Mouse (Mus musculus): Measurements from ENCODE around the gene Olfr765.
"Not testable (repeated sequence)": the region's sequence is repeated elsewhere in the genome, so short reads cannot be mapped to it uniquely, and the experiment has no call there.

Gene Olfr765

GRCm38 (mm10) chr10:129049898-129050297 is at the start of gene Olfr765:
TSS of gene Olfr765 (minus strand) at chr10:129049998.
- not testable (repeated sequence) for DNase-seq

- no peak for DNase-seq
Measured at GRCm38 (mm10) chr10:129099275-129099674, 49.5 kb upstream of the Olfr765 start, which contains the start of gene Olfr768. TSS of gene Olfr768 (minus strand) at chr10:129099375.

GRCm38 (mm10) chr10:129082810-129083209 is 33.0 kb upstream of the Olfr765 start, which contains the start of gene Olfr767:
TSS of gene Olfr767 (minus strand) at chr10:129082910.
- not testable (repeated sequence) for DNase-seq

GRCm38 (mm10) chr10:129068877-129069276 is 19.1 kb upstream of the Olfr765 start, which contains the start of gene Olfr766-ps1:
TSS of gene Olfr766-ps1 (minus strand) at chr10:129068977.
- DNase-seq, result no peak

GRCm38 (mm10) chr10:129039796-129040195 is 10.0 kb downstream of the Olfr765 start, which contains the start of gene Olfr764-ps1:
TSS of gene Olfr764-ps1 (minus strand) at chr10:129039896.
- no peak for DNase-seq

GRCm38 (mm10) chr10:129028343-129028742 is 21.5 kb downstream of the Olfr765 start:
- no peak for DNase-seq

GRCm38 (mm10) chr10:129026018-129026662 is 23.7 kb downstream of the Olfr765 start:
- DNase-seq, result peak; percentile 23

- no peak for DNase-seq
Measured at GRCm38 (mm10) chr10:129023319-129023718, 26.5 kb downstream of the Olfr765 start.

- no peak for DNase-seq
Measured at GRCm38 (mm10) chr10:129014477-129014876, 35.3 kb downstream of the Olfr765 start.

- DNase-seq, result not testable (repeated sequence)
Measured at GRCm38 (mm10) chr10:129011511-129011910, 38.3 kb downstream of the Olfr765 start.

GRCm38 (mm10) chr10:129010288-129010841 is 39.4 kb downstream of the Olfr765 start, which contains the start of gene Olfr763:
TSS of gene Olfr763 (plus strand) at chr10:129010791.
- DNase-seq, result no peak

- no peak for DNase-seq
Measured at GRCm38 (mm10) chr10:129004032-129004920, 45.5 kb downstream of the Olfr765 start.

GRCm38 (mm10) chr10:128996523-128997040 is 53.2 kb downstream of the Olfr765 start:
- DNase-seq, result no peak

- DNase-seq, result no peak
Measured at GRCm38 (mm10) chr10:128995796-128996195, 54.0 kb downstream of the Olfr765 start.
